Mouse (Mus musculus) bone marrow, adult 2 months (tissue): ENCODE data around the gene Stoml3.

ENCODE experiments used
- CTCF ChIP-seq: fragments of 200-500 bp; IDR thresholded peaks from 2 replicates; pipeline ENCODE4 v1.5.1; 2011; ENCODE audit warnings: low read length, control low read depth; ENCODE audit not compliant: control insufficient read depth, insufficient read depth
- POLR2A ChIP-seq: fragments of 200-500 bp; IDR thresholded peaks from 2 replicates; pipeline ENCODE4 v1.6.1; 2011; ENCODE audit warnings: low read depth, mild to moderate bottlenecking, control low read depth, low read length, borderline replicate concordance; ENCODE audit not compliant: control insufficient read depth

- TF ChIP-seq CTCF (no peak), POLR2A (no peak)
Measured at GRCm38 (mm10) chr3:53448208-53448607, 40.2 kb upstream of the Stoml3 start.
